ENCODE assay signal across 8 mouse cellular contexts in the genomic region with DNA sequence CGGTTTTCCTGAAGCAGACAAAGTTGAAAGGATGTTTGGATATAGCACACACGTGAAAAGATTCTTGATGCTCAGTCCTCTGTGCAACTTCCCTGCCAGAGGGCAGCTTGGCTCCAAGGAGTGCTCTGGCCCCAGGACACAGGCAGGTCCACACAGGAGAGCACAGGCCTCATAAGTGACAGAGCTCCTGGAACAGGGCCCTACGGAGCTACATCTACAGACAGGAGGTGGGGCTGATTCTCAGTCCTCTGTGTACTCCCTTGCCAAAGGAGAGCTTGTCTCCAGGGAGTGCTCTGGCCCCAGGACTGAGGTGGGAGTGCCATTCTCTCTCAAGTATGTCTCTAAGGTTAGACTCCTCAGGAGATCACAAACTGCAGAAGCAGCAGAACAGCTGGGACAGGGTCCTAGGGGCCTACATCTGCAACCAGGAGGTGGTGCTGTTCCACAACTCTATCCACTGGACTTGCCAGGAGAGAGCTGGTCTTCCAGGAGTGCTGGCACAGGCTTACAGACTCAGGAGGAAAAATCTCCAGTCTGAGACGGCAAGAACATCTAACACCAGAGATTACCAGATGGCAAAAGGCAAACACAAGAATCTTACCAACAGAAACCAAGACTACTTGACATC.
DNase-seq lines count a peak whose midpoint lies in the region; ATAC-seq and TF ChIP-seq lines count a peak whose summit lies in the region.

No protein-coding gene starts in this region.

- H3K9ac ChIP-seq in heart, embryonic 12.5 days, result no peak overlapping the region

- H3K4me2 ChIP-seq in heart, embryonic 12.5 days, result no peak overlapping the region

- H3K4me1 ChIP-seq in heart, embryonic 12.5 days (replicated peaks), result no peaks in the 10 kb centered on the region
- no peaks in the 10 kb centered on the region for H3K4me1 ChIP-seq in cerebellum, adult 2 months (ENCODE audit: control insufficient read depth, insufficient read depth, low read length)

- H3K36me3 ChIP-seq in heart, embryonic 12.5 days, result no peaks in the 10 kb centered on the region

- WGBS in heart, embryonic 12.5 days, result 50% methylated on average over 4 of the region's 4 CpGs
- 29% methylated on average over 4 of the region's 4 CpGs for WGBS in cerebellum, adult 2 months

- H3K4me3 ChIP-seq in heart, embryonic 12.5 days, result no peak overlapping the region
- no peak overlapping the region for H3K4me3 ChIP-seq in cerebellum, adult 2 months (replicated peaks; ENCODE audit: insufficient read depth, low read depth, low read length)

- H3K27me3 ChIP-seq in heart, embryonic 12.5 days (replicated peaks), result no peaks in the 10 kb centered on the region
- H3K27me3 ChIP-seq in cerebellum, adult 2 months (ENCODE audit: control insufficient read depth, insufficient read depth, low read length), result no peaks in the 10 kb centered on the region

- peak; percentile 87 for DNase-seq in heart, adult 11 months
- DNase-seq in A20 (ENCODE audit: low read depth, low spot score), result peak; percentile 30
- peak; percentile 32 to 41 for DNase-seq in cerebellum, adult 2 months
- peak; percentile 29 for DNase-seq in forelimb bud, embryonic 11.5 days (ENCODE audit: low read depth, low spot score)
- DNase-seq in lung, postnatal 14 days, result peak; percentile 22
- peak; percentile 4 for DNase-seq in urinary bladder, postnatal 25 days (ENCODE audit: low spot score)
- no peak for DNase-seq in left cerebral cortex, adult 9 months (ENCODE audit: low spot score in 2 of 2)

- TF ChIP-seq POLR2A in cerebellum, adult 2 months (IDR thresholded peaks at IDR 0.05; ENCODE audit: borderline replicate concordance, insufficient read depth, low read length), result no peak

- TF ChIP-seq CTCF in cerebellum, adult 2 months (IDR thresholded peaks at IDR 0.05; ENCODE audit: borderline replicate concordance, insufficient read depth, low read depth, low read length), result peak; percentile 38; the same call in 1 of the 2 replicates

- no peak for ATAC-seq in heart, embryonic 12.5 days (ENCODE audit: insufficient number of reproducible peaks, low FRiP score)

- no peaks in the 10 kb centered on the region for H3K9me3 ChIP-seq in heart, embryonic 12.5 days (replicated peaks)

- H3K27ac ChIP-seq in heart, embryonic 12.5 days (ENCODE audit: poor library complexity, severe bottlenecking), result no peak overlapping the region
- H3K27ac ChIP-seq in cerebellum, adult 2 months (ENCODE audit: insufficient read depth, low read length), result peak overlapping the region; percentile 34; the same call in 1 of the 2 replicates

Comparison
In these comparisons a context has a peak if more than half of its experiments do, and no peak if none do; other contexts are left out.
1. DNase-seq: peak in heart, adult 11 months (single experiment), A20 (single experiment), cerebellum, adult 2 months (2 of 2), forelimb bud, embryonic 11.5 days (single experiment), lung, postnatal 14 days (single experiment) and urinary bladder, postnatal 25 days (single experiment); none in left cerebral cortex, adult 9 months (0 of 2).